Mouse (Mus musculus) heart, embryonic 11.5 days (tissue): ENCODE results near the gene Hmces. TPM values are rescaled to one million over a fixed set of nuclear protein-coding genes. Genes with fewer than 3 reads are reported as not detected.
A peak's percentile ranks its signal among the peaks of the same experiment; 100 is the strongest.

Experiments used
- ATAC-seq: fragments of 200-750 bp; cut with Nextera tagmentation; replicated peaks from 2 replicates; pipeline ENCODE4 v1.8.0; 2017; ENCODE audit warnings: moderate library complexity; ENCODE audit not compliant: insufficient number of reproducible peaks, low FRiP score, low TSS enrichment
- H3K27ac ChIP-seq: fragments of 300-500 bp; sonication (generic); 2 replicates; pipeline ENCODE4 v1.5.1; 2014; ENCODE audit warnings: mild to moderate bottlenecking, low read depth, low read length
- H3K27me3 ChIP-seq: fragments of 300-500 bp; sonication (generic); 2 replicates; pipeline ENCODE4 v1.6.1; 2014; ENCODE audit warnings: mild to moderate bottlenecking, low read length, mixed read lengths; ENCODE audit not compliant: control insufficient read depth, insufficient read depth
- H3K36me3 ChIP-seq: fragments of 300-500 bp; sonication (generic); 2 replicates; pipeline ENCODE4 v1.6.1; 2014; ENCODE audit warnings: mild to moderate bottlenecking, low read length, moderate library complexity, mixed read lengths; ENCODE audit not compliant: control insufficient read depth, insufficient read depth
- H3K4me1 ChIP-seq: fragments of 300-500 bp; sonication (generic); 2 replicates; pipeline ENCODE4 v1.6.1; 2014; ENCODE audit warnings: low read length; ENCODE audit not compliant: control insufficient read depth, insufficient read depth
- H3K4me2 ChIP-seq: fragments of 300-500 bp; sonication (generic); 2 replicates; pipeline ENCODE4 v1.6.1; 2014; ENCODE audit warnings: mild to moderate bottlenecking, moderate library complexity
- H3K4me3 ChIP-seq: fragments of 300-500 bp; sonication (generic); 2 replicates; pipeline ENCODE4 v1.5.1; 2014; ENCODE audit warnings: low read depth, low read length
- H3K9ac ChIP-seq: fragments of 300-500 bp; sonication (generic); 2 replicates; pipeline ENCODE4 v1.6.1; 2014; ENCODE audit warnings: mild to moderate bottlenecking, low read depth, low read length, moderate library complexity
- H3K9me3 ChIP-seq: fragments of 300-500 bp; sonication (generic); replicated peaks from 2 replicates; pipeline ENCODE4 v1.6.1; 2016; ENCODE audit warnings: low read length; ENCODE audit not compliant: control insufficient read depth
- whole genome bisulfite sequencing: fragments of 180-500 bp; shearing (Covaris S2); extraction: QIAGEN DNeasy Blood & Tissue Kit; methylation state at CpG from one replicate; pipeline ENCODE4 v1.1.7; 2014; ENCODE audit not compliant: insufficient replicate concordance; 5-methylcytosine and 5-hydroxymethylcytosine counted together
- polyA plus RNA-seq: library from polyadenylated mRNA; unstranded; fragments of >200 nt; fragmentation: Nextera tagmentation; extraction: Ambion mirVana; gene quantifications from 2 replicates; pipeline ENCODE4 v1.2.1, GENCODE M21; 2014

Gene Hmces
- polyA plus RNA-seq, 1 experiment from 2014 or later: 28.5 TPM

- no peak overlapping the region for H3K4me2 ChIP-seq
- H3K36me3 ChIP-seq: no peaks in the 10 kb centered on the region
- H3K4me3 ChIP-seq: no peak overlapping the region
- no peaks in the 10 kb centered on the region for H3K4me1 ChIP-seq
- H3K27ac ChIP-seq: no peak overlapping the region
- H3K27me3 ChIP-seq: no peaks in the 10 kb centered on the region
- no peak overlapping the region for H3K9ac ChIP-seq
- H3K9me3 ChIP-seq: no peaks in the 10 kb centered on the region
- no peak for ATAC-seq
- WGBS: 60% methylated on average over 1 of the region's 1 CpGs
Measured at GRCm38 (mm10) chr6:87875083-87875482, 38.7 kb upstream of the Hmces start.

- no peaks in the 10 kb centered on the region for H3K36me3 ChIP-seq
- ATAC-seq: no peak
- no peak overlapping the region for H3K9ac ChIP-seq
- 85% methylated on average over 7 of the region's 7 CpGs for WGBS
- no peaks in the 10 kb centered on the region for H3K9me3 ChIP-seq
- H3K4me1 ChIP-seq: no peaks in the 10 kb centered on the region
- H3K4me2 ChIP-seq: no peak overlapping the region
- H3K4me3 ChIP-seq: no peak overlapping the region
- no peaks in the 10 kb centered on the region for H3K27me3 ChIP-seq
- no peak overlapping the region for H3K27ac ChIP-seq
Measured at GRCm38 (mm10) chr6:87875562-87875961, 38.2 kb upstream of the Hmces start.

- no peak overlapping the region for H3K9ac ChIP-seq
- no peak overlapping the region for H3K27ac ChIP-seq
- H3K4me2 ChIP-seq: peak overlapping the region; percentile 19
- no peaks in the 10 kb centered on the region for H3K36me3 ChIP-seq
- no peak overlapping the region for H3K4me3 ChIP-seq
- no peaks in the 10 kb centered on the region for H3K9me3 ChIP-seq
- no peak for ATAC-seq
- no peaks in the 10 kb centered on the region for H3K4me1 ChIP-seq
- WGBS: 63% methylated on average over 13 of the region's 13 CpGs
- no peaks in the 10 kb centered on the region for H3K27me3 ChIP-seq
Measured at GRCm38 (mm10) chr6:87876068-87876643, 37.6 kb upstream of the Hmces start.

- Histone ChIP-seq H3K4me3 (no peak overlapping the region), H3K36me3 (no peaks in the 10 kb centered on the region), H3K4me2 (no peak overlapping the region), H3K9me3 (no peaks in the 10 kb centered on the region), H3K4me1 (no peaks in the 10 kb centered on the region), H3K27ac (no peak overlapping the region), H3K27me3 (no peaks in the 10 kb centered on the region), H3K9ac (no peak overlapping the region)
- WGBS: 42% methylated on average over 4 of the region's 4 CpGs
- no peak for ATAC-seq
Measured at GRCm38 (mm10) chr6:87879010-87879409, 34.7 kb upstream of the Hmces start.

DNA sequence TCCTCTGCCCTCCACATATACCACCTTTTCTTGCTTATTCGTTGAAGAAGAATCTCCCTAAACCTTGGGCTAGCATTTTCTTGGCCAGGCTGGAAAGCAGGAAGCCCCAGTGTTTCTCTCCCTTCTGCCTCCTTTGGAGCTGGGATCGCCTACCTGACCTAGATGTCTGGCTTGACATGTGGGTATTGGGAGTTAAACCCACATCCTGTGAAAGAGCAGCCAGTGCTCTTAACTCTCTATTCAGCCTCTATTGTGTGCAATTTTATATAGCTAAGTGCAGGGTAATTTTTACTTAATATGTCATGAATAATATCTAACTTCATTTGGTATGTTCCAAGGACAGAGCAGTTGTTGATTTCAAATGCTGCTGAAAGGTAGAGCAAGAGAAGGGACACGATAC lies 34.1 kb upstream of the Hmces start:
- 63% methylated on average over 3 of the region's 3 CpGs for WGBS
- H3K27ac ChIP-seq: no peak overlapping the region

GRCm38 (mm10) chr6:87882221-87882620 lies 31.5 kb upstream of the Hmces start:
- WGBS: 67% methylated on average over 3 of the region's 3 CpGs
- no peak overlapping the region for H3K4me2 ChIP-seq
- H3K9me3 ChIP-seq: no peaks in the 10 kb centered on the region
- H3K27me3 ChIP-seq: no peaks in the 10 kb centered on the region
- no peak overlapping the region for H3K9ac ChIP-seq
- H3K4me1 ChIP-seq: no peaks in the 10 kb centered on the region
- H3K27ac ChIP-seq: no peak overlapping the region
- ATAC-seq: no peak
- no peaks in the 10 kb centered on the region for H3K36me3 ChIP-seq
- H3K4me3 ChIP-seq: no peak overlapping the region

More for the DNA sequence above, 34.1 kb upstream of the Hmces start:
- H3K36me3 ChIP-seq: no peaks in the 10 kb centered on the region
- no peak overlapping the region for H3K4me2 ChIP-seq
- no peaks in the 10 kb centered on the region for H3K9me3 ChIP-seq
- no peak overlapping the region for H3K9ac ChIP-seq
- H3K27me3 ChIP-seq: no peaks in the 10 kb centered on the region
- no peaks in the 10 kb centered on the region for H3K4me1 ChIP-seq
- ATAC-seq: no peak
- no peak overlapping the region for H3K4me3 ChIP-seq

DNA sequence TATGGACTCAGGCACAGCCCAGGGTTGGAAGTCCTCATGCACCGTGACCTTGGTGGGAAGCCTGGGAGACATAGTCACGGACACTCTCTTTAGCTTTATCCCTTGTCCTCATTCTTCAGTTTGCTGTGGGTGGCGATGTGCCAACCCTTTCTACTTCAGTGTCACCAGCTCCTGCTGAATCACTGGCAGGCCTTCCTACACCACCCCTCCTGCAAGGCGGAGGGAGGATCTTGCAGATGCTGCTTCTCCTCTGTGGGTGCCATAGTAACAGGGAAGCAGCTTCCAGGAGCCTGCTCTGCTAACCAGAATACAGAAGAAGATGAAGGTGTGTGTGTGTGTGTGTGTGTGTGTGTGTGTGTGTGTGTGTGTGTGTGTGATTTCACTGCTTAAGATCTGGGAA lies 30.9 kb upstream of the Hmces start:
- 65% methylated on average over 4 of the region's 4 CpGs for WGBS
- H3K4me3 ChIP-seq: no peak overlapping the region
- no peak for ATAC-seq

GRCm38 (mm10) chr6:87886721-87887120 lies 27.0 kb upstream of the Hmces start:
- H3K36me3 ChIP-seq: peaks cover 19% of the 10 kb centered on the region
- no peaks in the 10 kb centered on the region for H3K9me3 ChIP-seq
- H3K27ac ChIP-seq: no peak overlapping the region
- H3K4me1 ChIP-seq: peaks cover 7% of the 10 kb centered on the region; the same call in 1 of the 2 replicates
- no peak for ATAC-seq
- H3K4me2 ChIP-seq: no peak overlapping the region
- WGBS: 89% methylated on average over 1 of the region's 1 CpGs
- H3K27me3 ChIP-seq: no peaks in the 10 kb centered on the region
- H3K9ac ChIP-seq: no peak overlapping the region
- H3K4me3 ChIP-seq: no peak overlapping the region

More for the DNA sequence above, 30.9 kb upstream of the Hmces start:
- H3K4me1 ChIP-seq: no peaks in the 10 kb centered on the region
- no peak overlapping the region for H3K4me2 ChIP-seq
- no peak overlapping the region for H3K27ac ChIP-seq
- H3K36me3 ChIP-seq: no peaks in the 10 kb centered on the region
- no peaks in the 10 kb centered on the region for H3K9me3 ChIP-seq
- no peak overlapping the region for H3K9ac ChIP-seq
- H3K27me3 ChIP-seq: no peaks in the 10 kb centered on the region

- Histone ChIP-seq H3K9ac (peak within 1 kb of the TSS; percentile 89), H3K9me3 (no peaks in the 10 kb centered on the region), H3K27me3 (no peaks in the 10 kb centered on the region), H3K4me1 (peaks cover 7% of the 10 kb centered on the region; the same call in 1 of the 2 replicates), H3K27ac (peak within 1 kb of the TSS; percentile 89), H3K4me2 (peak within 1 kb of the TSS; percentile 78), H3K4me3 (peak within 1 kb of the TSS; percentile 74), H3K36me3 (peaks cover 24% of the 10 kb centered on the region)
- WGBS: under 1% methylated on average over 31 of the region's 31 CpGs
- ATAC-seq: peak; percentile 94
Measured at GRCm38 (mm10) chr6:87887594-87888233, 26.0 kb upstream of the Hmces start, which contains the start of gene Copg1. TSS of gene Copg1 (plus strand) at chr6:87887814.
